Mouse (Mus musculus) thymus, adult 2 months (tissue): ENCODE data around the gene Stat6.

ENCODE experiments used
- CTCF ChIP-seq: fragments of 200-500 bp; IDR thresholded peaks from 2 replicates; pipeline ENCODE4 v1.5.1; 2012; ENCODE audit warnings: mild to moderate bottlenecking, control low read depth, low read length, moderate library complexity, borderline replicate concordance; ENCODE audit not compliant: control insufficient read depth, poor library complexity, insufficient read depth; ENCODE audit errors: extremely low read depth
- POLR2A ChIP-seq: fragments of 200-500 bp; IDR thresholded peaks from 2 replicates; pipeline ENCODE4 v1.6.1; 2012; ENCODE audit warnings: mild to moderate bottlenecking, low read length, control low read depth, moderate library complexity; ENCODE audit not compliant: control insufficient read depth, poor library complexity, insufficient read depth; ENCODE audit errors: extremely low read depth

DNA sequence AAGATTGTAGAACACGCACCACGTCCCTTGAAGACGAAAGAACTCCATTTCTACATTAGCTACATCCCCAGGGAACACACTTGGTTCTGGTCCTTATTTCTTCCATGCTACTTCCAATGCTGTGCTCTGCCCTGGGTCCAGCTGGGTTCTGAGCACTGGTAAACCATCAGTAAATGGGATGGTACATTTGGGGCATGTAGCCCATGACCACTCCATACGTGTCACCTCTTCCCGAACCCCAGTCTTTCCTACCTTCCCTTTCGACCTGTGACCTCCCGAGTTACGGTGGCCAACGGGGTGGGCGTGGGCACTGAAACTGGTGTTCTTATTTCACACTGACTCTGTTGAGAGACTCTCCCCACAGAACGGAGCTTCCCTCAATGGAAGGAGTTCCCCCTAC is 43.5 kb upstream of the Stat6 start:
- TF ChIP-seq CTCF (no peak), POLR2A (no peak)
